Mouse (Mus musculus): ENCODE data around the gene Pbx4. TPM values are rescaled to one million over a fixed set of nuclear protein-coding genes. Genes with fewer than 3 reads are reported as not detected.

The Pbx4 gene
- polyA plus RNA-seq, 1 experiment from 2014 or later: 8.0 TPM

GRCm38 (mm10) chr8:69894836-69895332 is 62.6 kb downstream of the Pbx4 start:
- no peaks in the 10 kb centered on the region for H3K27me3 ChIP-seq
- ATAC-seq: no peak
- no peak for TF ChIP-seq CTCF (IDR thresholded peaks at IDR 0.05)
- ChIA-PET CTCF (no interaction called here), POLR2A (no interaction called here)
- no peak for DNase-seq (ENCODE audit: low read depth, low spot score)
- in situ Hi-C loops (cut with MboI; ENCODE audit: low pct_unique_long_range_greater_than_20kb): loop anchor here (25.0 kb wide), 1 partner anchor 558 kb away; no protein-coding TSS in a partner anchor

- no peaks in the 10 kb centered on the region for H3K27me3 ChIP-seq
- in situ Hi-C loops (cut with MboI; ENCODE audit: low pct_unique_long_range_greater_than_20kb): loop anchor here (25.0 kb wide), 1 partner anchor 559 kb away; no protein-coding TSS in a partner anchor
- no peak for TF ChIP-seq CTCF (IDR thresholded peaks at IDR 0.05)
- DNase-seq (ENCODE audit: low read depth, low spot score): no peak
- POLR2A ChIA-PET: interaction anchor here (0.6 kb wide), 1 partner anchor 166 kb away, joined by 3 read pairs; no protein-coding TSS in a partner anchor
- CTCF ChIA-PET: no interaction called here
- no peak for ATAC-seq
These were observed 63.6 kb downstream of the Pbx4 start for GRCm38 (mm10) chr8:69895772-69896451.

- ATAC-seq (no peak), DNase-seq (ENCODE audit: low read depth, low spot score) (no peak)
- no peaks in the 10 kb centered on the region for H3K27me3 ChIP-seq
- in situ Hi-C loops (cut with MboI; ENCODE audit: low pct_unique_long_range_greater_than_20kb): loop anchor here (25.0 kb wide), 1 partner anchor 561 kb away; no protein-coding TSS in a partner anchor
- ChIA-PET CTCF (no interaction called here), POLR2A (interaction anchor here (0.6 kb wide), 1 partner anchor 274 kb away, joined by 3 read pairs; the partner anchor contains the start of gene Tmem161a)
- no peak for TF ChIP-seq CTCF (IDR thresholded peaks at IDR 0.05)
These were observed 65.6 kb downstream of the Pbx4 start for GRCm38 (mm10) chr8:69897857-69898256.

GRCm38 (mm10) chr8:69899876-69900275 is 67.6 kb downstream of the Pbx4 start:
- ATAC-seq: no peak
- no peak for TF ChIP-seq CTCF (IDR thresholded peaks at IDR 0.05)
- ChIA-PET POLR2A (no interaction called here), CTCF (no interaction called here)
- in situ Hi-C loops (cut with MboI; ENCODE audit: low pct_unique_long_range_greater_than_20kb): loop anchor here (25.0 kb wide), 2 partner anchors 262 to 563 kb away; partner anchors contain the start of gene Tmem161a
- no peak for DNase-seq (ENCODE audit: low read depth, low spot score)
- no peaks in the 10 kb centered on the region for H3K27me3 ChIP-seq

GRCm38 (mm10) chr8:69900895-69901451 is 68.7 kb downstream of the Pbx4 start:
- no peaks in the 10 kb centered on the region for H3K27me3 ChIP-seq
- DNase-seq (ENCODE audit: low read depth, low spot score): no peak
- POLR2A ChIA-PET: interaction anchor here (1.0 to 1.1 kb wide), 2 partner anchors 81 to 247 kb away, joined by 3 read pairs; partner anchors contain the start of gene Zfp964

GRCm38 (mm10) chr8:69901484-69902162 is 69.3 kb downstream of the Pbx4 start:
- no peaks in the 10 kb centered on the region for H3K27me3 ChIP-seq
- CTCF ChIA-PET: no interaction called here
- no peak for TF ChIP-seq CTCF (IDR thresholded peaks at IDR 0.05)
- ATAC-seq (peak; percentile 67), DNase-seq (ENCODE audit: low read depth, low spot score) (peak; percentile 89)
- POLR2A ChIA-PET: interaction anchor here (0.6 to 1.9 kb wide), 4 partner anchors 80 to 256 kb away, joined by 3 to 5 read pairs (median 3); partner anchors contain the start of genes Gatad2a and Zfp964
- in situ Hi-C loops (cut with MboI; ENCODE audit: low pct_unique_long_range_greater_than_20kb): loop anchor here (25.0 kb wide), 1 partner anchor 261 kb away; the partner anchor contains the start of gene Tmem161a

More at GRCm38 (mm10) chr8:69900895-69901451, 68.7 kb downstream of the Pbx4 start:
- in situ Hi-C loops (cut with MboI; ENCODE audit: low pct_unique_long_range_greater_than_20kb): loop anchor here (25.0 kb wide), 1 partner anchor 261 kb away; the partner anchor contains the start of gene Tmem161a
- CTCF ChIA-PET: no interaction called here
- TF ChIP-seq CTCF (IDR thresholded peaks at IDR 0.05): no peak
- no peak for ATAC-seq

- ATAC-seq (peak; percentile 2), DNase-seq (ENCODE audit: low read depth, low spot score) (no peak)
- ChIA-PET CTCF (no interaction called here), POLR2A (interaction anchor here (0.6 to 1.9 kb wide), 7 partner anchors 9 to 255 kb away, joined by 3 to 8 read pairs (median 4); partner anchors contain the start of genes Gatad2a and Lpar2)
- in situ Hi-C loops (cut with MboI; ENCODE audit: low pct_unique_long_range_greater_than_20kb): loop anchor here (25.0 kb wide), 1 partner anchor 260 kb away; the partner anchor contains the start of gene Tmem161a
- no peaks in the 10 kb centered on the region for H3K27me3 ChIP-seq
- no peak for TF ChIP-seq CTCF (IDR thresholded peaks at IDR 0.05)
These were observed 70.1 kb downstream of the Pbx4 start, which contains the start of the genes Tssk6, Ndufa13 and Yjefn3 for GRCm38 (mm10) chr8:69902163-69903062. Gene Tssk6, plus strand, starts transcription at chr8:69902184. Gene Ndufa13, minus strand, starts transcription at chr8:69902558. Gene Yjefn3, minus strand, starts transcription at chr8:69902712.

- peak; percentile 42 for ATAC-seq
- no peak for TF ChIP-seq CTCF (IDR thresholded peaks at IDR 0.05)
- in situ Hi-C loops (cut with MboI; ENCODE audit: low pct_unique_long_range_greater_than_20kb): loop anchor here (25.0 kb wide), 1 partner anchor 259 kb away; the partner anchor contains the start of gene Tmem161a
- peak; percentile 97 for DNase-seq (ENCODE audit: low read depth, low spot score)
- CTCF ChIA-PET: interaction anchor here (1.6 kb wide), 1 partner anchor 17 kb away, joined by 3 read pairs; no protein-coding TSS in a partner anchor
- no peaks in the 10 kb centered on the region for H3K27me3 ChIP-seq
- POLR2A ChIA-PET: interaction anchor here (0.9 to 1.9 kb wide), 5 partner anchors 10 to 93 kb away, joined by 3 to 8 read pairs (median 4); partner anchors contain the start of genes Gatad2a and Lpar2
These were observed 70.8 kb downstream of the Pbx4 start for GRCm38 (mm10) chr8:69903063-69903542.

GRCm38 (mm10) chr8:69904096-69904495 is 71.8 kb downstream of the Pbx4 start:
- TF ChIP-seq CTCF (IDR thresholded peaks at IDR 0.05): no peak
- DNase-seq (ENCODE audit: low read depth, low spot score): no peak
- ATAC-seq: no peak
- POLR2A ChIA-PET: interaction anchor here (0.6 to 1.9 kb wide), 5 partner anchors 12 to 1184 kb away, joined by 3 to 8 read pairs (median 4); no protein-coding TSS in a partner anchor
- in situ Hi-C loops (cut with MboI; ENCODE audit: low pct_unique_long_range_greater_than_20kb): loop anchor here (25.0 kb wide), 1 partner anchor 258 kb away; the partner anchor contains the start of gene Tmem161a
- no peaks in the 10 kb centered on the region for H3K27me3 ChIP-seq
- CTCF ChIA-PET: interaction anchor here (1.6 kb wide), 1 partner anchor 16 kb away, joined by 3 read pairs; no protein-coding TSS in a partner anchor

All from Patski (cell line).